Mouse (Mus musculus) ES-E14 (cell line): ENCODE results near the gene Mog. TPM values are rescaled to one million over a fixed set of nuclear protein-coding genes. Genes with fewer than 3 reads are reported as not detected.

Source experiments
- DNase-seq: peaks from one replicate; pipeline ENCODE4 v3.0.0-alpha.2; 2013; ENCODE audit warnings: low read depth, low spot score
- H3K27ac ChIP-seq: 2 replicates; pipeline ENCODE4 v1.5.1; 2012; ENCODE audit warnings: low read depth, mild to moderate bottlenecking, low read length, moderate library complexity, mixed read lengths; ENCODE audit not compliant: poor library complexity, insufficient read depth, severe bottlenecking
- H3K36me3 ChIP-seq: 2 replicates; pipeline ENCODE4 v1.6.1; 2012; ENCODE audit warnings: mild to moderate bottlenecking, low read length, moderate library complexity, mixed read lengths; ENCODE audit not compliant: control insufficient read depth, poor library complexity, insufficient read depth, severe bottlenecking
- H3K4me1 ChIP-seq, 2 experiments: fragments of 150-350 bp in 1 of 2; sonication (generic) in 1 of 2; 2 replicates each; pipeline ENCODE4 v1.6.1; 2012; ENCODE audit warnings: low read length in 2 of 2, mild to moderate bottlenecking in 1 of 2, mixed read lengths in 1 of 2; ENCODE audit not compliant: control insufficient read depth in 2 of 2, insufficient read depth in 2 of 2, poor library complexity in 1 of 2
- H3K4me3 ChIP-seq, 2 experiments: fragments of 150-350 bp in 1 of 2; sonication (generic) in 1 of 2; 2 replicates each; pipeline ENCODE4 v1.5.1; 2012; ENCODE audit warnings: low read length in 2 of 2, low read depth in 1 of 2, mild to moderate bottlenecking in 1 of 2, mixed read lengths in 1 of 2; ENCODE audit not compliant: insufficient read depth in 1 of 2, poor library complexity in 1 of 2, severe bottlenecking in 1 of 2
- H3K9ac ChIP-seq: 2 replicates; pipeline ENCODE4 v1.6.1; 2012; ENCODE audit warnings: low read depth, mild to moderate bottlenecking, low read length, mixed read lengths; ENCODE audit not compliant: poor library complexity, insufficient read depth, severe bottlenecking
- H3K9me3 ChIP-seq: fragments of 150-350 bp; sonication (generic); 2 replicates; pipeline ENCODE4 v1.6.1; 2012; ENCODE audit warnings: low read depth, mild to moderate bottlenecking, low read length; ENCODE audit not compliant: control insufficient read depth, insufficient read depth
- CHD2 ChIP-seq: IDR thresholded peaks from 2 replicates; pipeline ENCODE4 v1.6.1; 2014; ENCODE audit warnings: mild to moderate bottlenecking, low read depth, low read length, inconsistent platforms
- HCFC1 ChIP-seq: IDR thresholded peaks from 2 replicates; pipeline ENCODE4 v1.6.1; 2012; ENCODE audit warnings: low read length, inconsistent platforms, borderline replicate concordance; ENCODE audit not compliant: insufficient read depth
- MAFK ChIP-seq: IDR thresholded peaks from 2 replicates; pipeline ENCODE4 v1.6.1; 2014; ENCODE audit warnings: mild to moderate bottlenecking, low read depth, low read length, inconsistent platforms; ENCODE audit not compliant: insufficient read depth
- ZC3H11A ChIP-seq: IDR thresholded peaks from 2 replicates; pipeline ENCODE4 v1.6.1; 2012; ENCODE audit warnings: low read depth, mild to moderate bottlenecking, inconsistent platforms, low read length, borderline replicate concordance
- ZNF384 ChIP-seq: IDR thresholded peaks from 2 replicates; pipeline ENCODE4 v1.6.1; 2012; ENCODE audit warnings: low read depth, low read length, inconsistent platforms
- in situ Hi-C, 2 experiments: fragments of 600-800 bp; cut with MboI; formaldehyde crosslinking; loops; one replicate each; pipeline ENCODE4 v1.15.1; 2025; ENCODE audit warnings: low sequenced_read_pairs in 2 of 2, inconsistent platforms in 1 of 2; ENCODE audit not compliant: unreplicated experiment in 2 of 2
- total RNA-seq: library from RNA; depleted of rRNA; stranded (reverse); fragments of 300-350 nt; gene quantifications from 2 replicates; pipeline ENCODE4 v1.2.3, GENCODE M21; 2012

Mog gene
- total RNA-seq, 1 experiment, result 0.62 TPM

DNA sequence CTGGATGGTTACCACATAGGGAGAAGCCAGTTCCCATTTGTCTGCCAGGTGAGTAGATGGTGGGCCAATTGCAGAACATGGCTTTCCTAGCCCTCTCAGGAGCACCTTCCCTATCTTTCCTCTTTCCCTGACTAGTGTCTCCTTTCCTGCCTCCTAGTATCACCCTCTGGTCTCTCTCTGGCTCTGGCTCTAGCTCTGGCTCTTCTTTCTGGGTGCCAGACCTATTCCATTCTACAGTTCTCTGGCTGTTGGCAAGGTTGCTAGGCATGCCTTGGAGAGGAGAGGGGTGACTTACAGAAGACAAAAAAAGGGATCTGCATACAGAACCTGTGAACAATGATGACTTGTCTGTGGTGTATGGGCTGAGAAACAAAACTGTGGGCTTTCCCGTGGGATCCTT, 44.7 kb upstream of the Mog start:
- Histone ChIP-seq H3K4me3 (no peak overlapping the region), H3K4me1 (peaks cover 3 to 12% of the 10 kb centered on the region in 2 experiments; a peak in 2 of 4 replicates), H3K9ac (no peak overlapping the region), H3K9me3 (no peaks in the 10 kb centered on the region), H3K36me3 (peaks cover 76% of the 10 kb centered on the region), H3K27ac (no peak overlapping the region)
- in situ Hi-C loops, result no loop called here
- no peak for TF ChIP-seq ZC3H11A
- no peak for TF ChIP-seq MAFK
- TF ChIP-seq CHD2, result no peak
- TF ChIP-seq ZNF384, result no peak
- no peak for TF ChIP-seq HCFC1
- no peak for DNase-seq

- in situ Hi-C loops, result no loop called here
- peaks cover 77% of the 10 kb centered on the region for H3K36me3 ChIP-seq
These were observed 42.8 kb upstream of the Mog start for GRCm38 (mm10) chr17:37065993-37066392.

GRCm38 (mm10) chr17:37063686-37064495, 40.7 kb upstream of the Mog start:
- in situ Hi-C loops, result no loop called here
- Histone ChIP-seq H3K4me3 (no peak overlapping the region), H3K9me3 (no peaks in the 10 kb centered on the region), H3K9ac (no peak overlapping the region), H3K36me3 (peaks cover 70% of the 10 kb centered on the region), H3K4me1 (peaks cover 0 to 14% of the 10 kb centered on the region in 2 experiments; a peak in 2 of 4 replicates), H3K27ac (no peak overlapping the region)
- DNase-seq, result no peak
- no peak for TF ChIP-seq ZNF384
- no peak for TF ChIP-seq ZC3H11A
- no peak for TF ChIP-seq HCFC1
- TF ChIP-seq MAFK, result no peak
- no peak for TF ChIP-seq CHD2

More at GRCm38 (mm10) chr17:37065993-37066392, 42.8 kb upstream of the Mog start:
- TF ChIP-seq ZNF384, result no peak
- no peak for TF ChIP-seq CHD2
- TF ChIP-seq ZC3H11A, result no peak
- no peak for TF ChIP-seq HCFC1
- TF ChIP-seq MAFK, result no peak
- Histone ChIP-seq H3K4me1 (peaks cover under 1 to 17% of the 10 kb centered on the region in 2 experiments; a peak in 2 of 4 replicates), H3K27ac (no peak overlapping the region), H3K9ac (no peak overlapping the region), H3K9me3 (no peaks in the 10 kb centered on the region), H3K4me3 (no peak overlapping the region)
- DNase-seq, result no peak

GRCm38 (mm10) chr17:37063063-37063462, 39.9 kb upstream of the Mog start:
- in situ Hi-C loops, result no loop called here
- DNase-seq, result no peak
- H3K4me3 ChIP-seq, result no peak overlapping the region
- H3K9ac ChIP-seq, result no peak overlapping the region
- H3K9me3 ChIP-seq, result no peaks in the 10 kb centered on the region
- H3K36me3 ChIP-seq, result peaks cover 69% of the 10 kb centered on the region
- no peak overlapping the region; the same call in 1 of the 2 replicates for H3K27ac ChIP-seq
- H3K4me1 ChIP-seq, result peaks cover 0 to 11% of the 10 kb centered on the region in 2 experiments; a peak in 2 of 4 replicates
- TF ChIP-seq ZNF384 (no peak), MAFK (no peak), ZC3H11A (no peak), HCFC1 (no peak), CHD2 (no peak)
